In the genomic region with DNA sequence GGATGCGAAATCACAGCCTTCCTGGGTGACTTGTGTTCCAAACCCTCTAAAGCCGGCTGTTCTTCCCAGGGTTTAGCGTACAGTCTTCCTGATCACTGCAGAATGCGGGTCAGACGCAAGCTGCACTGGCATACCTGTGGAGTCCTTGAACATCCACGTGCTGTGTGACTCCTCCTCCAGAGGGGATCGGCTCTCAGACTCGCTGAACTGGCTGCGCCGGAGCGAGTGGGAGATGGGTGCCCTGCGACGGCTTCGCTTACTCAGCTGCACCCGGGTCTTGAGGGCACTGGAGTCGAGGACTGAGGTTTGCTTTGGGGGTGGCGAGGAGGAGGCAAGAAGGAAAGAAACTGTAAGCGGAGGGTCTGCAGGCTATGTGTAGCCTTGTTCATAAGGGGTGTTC, we compare ENCODE assay signal across 30 mouse cellular contexts. TPM values are rescaled to one million over a fixed set of nuclear protein-coding genes. Genes with fewer than 3 reads are reported as not detected.
DNase-seq lines count a peak whose midpoint lies in the region; ATAC-seq and TF ChIP-seq lines count a peak whose summit lies in the region.
"Had no signal": no experiment of that assay in that cellular context is flagged by ENCODE, and none has a peak within 500 bp of the region (broad histone marks: within the 10 kb centered on the region; RNA-seq: fewer than 3 reads in every experiment).

No protein-coding gene starts in this region.

- H3K27me3 ChIP-seq in lung, embryonic 16.5 days (ENCODE audit: control insufficient read depth, insufficient read depth, low read depth, low read length), result no peaks in the 10 kb centered on the region
- H3K27me3 ChIP-seq in lung, postnatal 0 days (replicated peaks; ENCODE audit: insufficient read depth, low read length), result no peaks in the 10 kb centered on the region
- H3K27me3 ChIP-seq: CH12.LX; embryonic facial prominence, embryonic 13.5 days; embryonic facial prominence, embryonic 15.5 days; forebrain, embryonic 12.5 days; Patski had no signal

- no peaks in the 10 kb centered on the region for H3K9me3 ChIP-seq in lung, embryonic 16.5 days (ENCODE audit: control insufficient read depth, low read length)
- H3K9me3 ChIP-seq in lung, postnatal 0 days (ENCODE audit: low read length), result no peaks in the 10 kb centered on the region
- H3K9me3 ChIP-seq: embryonic facial prominence, embryonic 13.5 days; embryonic facial prominence, embryonic 15.5 days; forebrain, embryonic 10.5 days; forebrain, embryonic 12.5 days had no signal

- H3K4me3 ChIP-seq in lung, embryonic 16.5 days (ENCODE audit: low read length), result no peak overlapping the region
- H3K4me3 ChIP-seq in lung, postnatal 0 days (ENCODE audit: low read depth, low read length), result no peak overlapping the region
- H3K4me3 ChIP-seq: embryonic facial prominence, embryonic 13.5 days; embryonic facial prominence, embryonic 15.5 days; erythroblast, embryonic 14.5 days; forebrain, embryonic 10.5 days; forebrain, embryonic 12.5 days had no signal

- no peaks in the 10 kb centered on the region for H3K4me1 ChIP-seq in lung, embryonic 16.5 days (replicated peaks; ENCODE audit: control insufficient read depth, insufficient read depth, low read length)
- no peaks in the 10 kb centered on the region for H3K4me1 ChIP-seq in lung, postnatal 0 days (ENCODE audit: insufficient read depth, low read depth, low read length)
- H3K4me1 ChIP-seq: forebrain, embryonic 10.5 days; forebrain, embryonic 12.5 days had no signal

- WGBS in lung, embryonic 16.5 days, result 65% methylated on average over 18 of the region's 18 CpGs
- 73% methylated on average over 18 of the region's 18 CpGs for WGBS in lung, postnatal 0 days

- no peak overlapping the region for H3K9ac ChIP-seq in lung, embryonic 16.5 days (ENCODE audit: low read length)
- no peak overlapping the region for H3K9ac ChIP-seq in lung, postnatal 0 days (replicated peaks; ENCODE audit: low read depth)
- H3K9ac ChIP-seq: embryonic facial prominence, embryonic 13.5 days; embryonic facial prominence, embryonic 15.5 days; forebrain, embryonic 12.5 days had no signal

- peaks cover 6% of the 10 kb centered on the region for H3K36me3 ChIP-seq in lung, embryonic 16.5 days (ENCODE audit: control insufficient read depth, insufficient read depth, low read length)
- H3K36me3 ChIP-seq in lung, postnatal 0 days (ENCODE audit: insufficient read depth, low read length), result 0 out of 2 replicates have a peak, but pooled peaks cover 3% of the 10 kb centered on the region
- H3K36me3 ChIP-seq: G1E had no signal

- no peak for TF ChIP-seq EP300 in lung, postnatal 0 days (IDR thresholded peaks at IDR 0.05)

- no peak overlapping the region for H3K27ac ChIP-seq in lung, embryonic 16.5 days (ENCODE audit: low read length)
- H3K27ac ChIP-seq in lung, postnatal 0 days (ENCODE audit: low read length), result no peak overlapping the region
- H3K27ac ChIP-seq: embryonic facial prominence, embryonic 13.5 days; embryonic facial prominence, embryonic 15.5 days; forebrain, embryonic 10.5 days; forebrain, embryonic 12.5 days had no signal

- no peak overlapping the region for H3K4me2 ChIP-seq in lung, embryonic 16.5 days (ENCODE audit: low read depth, low read length)
- no peak overlapping the region for H3K4me2 ChIP-seq in lung, postnatal 0 days (replicated peaks; ENCODE audit: low read depth, low read length)
- H3K4me2 ChIP-seq: embryonic facial prominence, embryonic 13.5 days; embryonic facial prominence, embryonic 15.5 days; forebrain, embryonic 12.5 days had no signal

- TF ChIP-seq CTCF in lung, postnatal 0 days (IDR thresholded peaks at IDR 0.05), result no peak

- ATAC-seq in lung, embryonic 16.5 days (ENCODE audit: low read depth), result peak; percentile 65
- peak; percentile 57 for ATAC-seq in lung, postnatal 0 days
- ATAC-seq: activated CD4-positive, CD25-positive, alpha-beta regulatory T cell, adult 4 months; CD4-positive, CD25-positive, alpha-beta regulatory T cell, adult 4 months; forebrain, embryonic 14.5 days; Patski had no signal

- peak; percentile 55 to 73 for DNase-seq in lung, adult 18-20 months
- no peak for DNase-seq in lung, postnatal 14 days
- no peak for DNase-seq in lung, postnatal 10 days
- peak; percentile 44 for DNase-seq in lung, postnatal 0 days (ENCODE audit: low spot score)
- peak; percentile 42 for DNase-seq in lung, postnatal 36 days
- no peak for DNase-seq in kidney, postnatal 10 days
- DNase-seq: adrenal gland, adult 8-10 months; adrenal gland, postnatal 25 days; B cell, adult 2 months; cerebellum, adult 11 months; cerebellum, adult 18-20 months; cerebellum, adult 8-10 months; cerebellum, adult 9-11 months; cerebellum, postnatal 14 days; cerebellum, postnatal 36 days; embryo, embryonic 11 days had no signal

RNA-seq across cellular contexts. Expression of a gene that starts 14.1 kb away (rescaled TPM):
- 1.0 and 1.4 TPM in 2 replicates for polyA plus RNA-seq in lung, embryonic 16.5 days (2015; fragmentation: Nextera tagmentation; extraction: Ambion mirVana)
- 0.57 and 1.5 TPM in 2 replicates for polyA plus RNA-seq in lung, postnatal 0 days (2015; fragmentation: Nextera tagmentation; extraction: Ambion mirVana)
- polyA plus RNA-seq: activated CD4-positive, CD25-positive, alpha-beta regulatory T cell, adult 4 months; CD4-positive, CD25-positive, alpha-beta regulatory T cell, adult 4 months; erythroblast, embryonic 14.5 days; G1E had no signal

RNA-seq across cellular contexts. Expression of a gene that starts 25.5 kb away (rescaled TPM):
- polyA plus RNA-seq in lung, embryonic 16.5 days (2015; fragmentation: Nextera tagmentation; extraction: Ambion mirVana), result not detected in 2 replicates
- polyA plus RNA-seq in lung, postnatal 0 days (2015; fragmentation: Nextera tagmentation; extraction: Ambion mirVana), result not detected in 2 replicates
- polyA plus RNA-seq: activated CD4-positive, CD25-positive, alpha-beta regulatory T cell, adult 4 months; brain, embryonic 14.5 days; CD4-positive, CD25-positive, alpha-beta regulatory T cell, adult 4 months; embryonic facial prominence, embryonic 11.5 days; embryonic facial prominence, embryonic 13.5 days; embryonic facial prominence, embryonic 15.5 days; erythroblast, embryonic 14.5 days; forebrain, embryonic 10.5 days; forebrain, embryonic 12.5 days; forebrain, embryonic 14.5 days; G1E; Patski had no signal

Comparison
In these comparisons a context has a peak if more than half of its experiments do, and no peak if none do; other contexts are left out.
1. DNase-seq: peak in lung, adult 18-20 months (2 of 2), lung, postnatal 0 days (single experiment) and lung, postnatal 36 days (single experiment); none in lung, postnatal 14 days (single experiment), lung, postnatal 10 days (single experiment) and kidney, postnatal 10 days (single experiment).